Mouse (Mus musculus) small intestine, adult 2 months (tissue): Measurements from ENCODE around the gene Stx8.

Experiments
- CTCF ChIP-seq: fragments of 200-500 bp; IDR thresholded peaks from 2 replicates; pipeline ENCODE4 v1.5.1; 2012; ENCODE audit warnings: low read depth, mild to moderate bottlenecking, control low read depth, inconsistent platforms, low read length, moderate library complexity, mixed read lengths; ENCODE audit not compliant: insufficient replicate concordance, insufficient read length; ENCODE audit errors: extremely low read depth
- POLR2A ChIP-seq: fragments of 200-500 bp; IDR thresholded peaks from 2 replicates; pipeline ENCODE4 v1.6.1; 2012; ENCODE audit warnings: low read depth, mild to moderate bottlenecking, control low read depth, inconsistent platforms, low read length, moderate library complexity

DNA sequence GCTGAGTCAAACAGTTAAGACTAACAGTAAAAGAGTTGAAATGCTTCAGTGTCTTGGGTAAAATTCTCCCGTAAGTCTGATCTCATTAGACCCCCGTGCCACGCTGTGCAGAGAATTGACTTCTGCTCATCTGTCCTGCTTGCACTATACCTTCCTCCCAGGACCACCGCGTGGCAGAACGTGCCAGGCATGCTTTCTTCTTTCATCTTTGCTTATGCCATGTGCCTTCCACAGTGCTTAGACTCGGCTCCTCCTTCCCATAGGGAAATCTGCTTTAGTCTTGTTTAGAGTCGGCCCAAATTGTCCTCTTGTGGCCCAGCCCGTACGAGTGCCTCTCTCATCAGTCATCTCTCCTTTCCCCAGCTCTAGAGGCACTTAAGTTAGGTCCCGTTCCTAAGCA, 1.8 kb downstream of the Stx8 start:
- TF ChIP-seq CTCF (no peak), POLR2A (no peak)
